Mouse (Mus musculus): ENCODE data around the gene Diexf.

GRCm38 (mm10) chr1:193152872-193153271, 22.8 kb upstream of the Diexf start, which contains the start of gene Irf6:
- TF ChIP-seq CTCF (IDR thresholded peaks at IDR 0.05; ENCODE audit: low read depth) (0 out of 2 replicates have a peak, but pooled peaks have one; percentile 4), EP300 (optimal IDR thresholded peaks at IDR 0.05) (no peak)

Data from stomach, postnatal 0 days (tissue).